Mouse (Mus musculus) CH12.LX (cell line): Measurements from ENCODE around the gene Tmem216. TPM values are rescaled to one million over a fixed set of nuclear protein-coding genes. Genes with fewer than 3 reads are reported as not detected.

Experiments used
- DNase-seq: peaks from one replicate; pipeline ENCODE4 v3.0.0-alpha.2; 2013; ENCODE audit errors: extremely low read depth
- H3K27ac ChIP-seq: 2 replicates; pipeline ENCODE4 v1.5.1; 2012; ENCODE audit warnings: low read depth, mild to moderate bottlenecking, control low read depth, moderate library complexity; ENCODE audit not compliant: insufficient read depth
- H3K27me3 ChIP-seq: replicated peaks from 2 replicates; pipeline ENCODE3; 2012; ENCODE audit warnings: inconsistent platforms
- H3K36me3 ChIP-seq, 2 experiments: replicated peaks in 1 of 2; 2 replicates each; pipeline versions ENCODE3 to v1.6.1; 2012; ENCODE audit warnings: inconsistent platforms in 1 of 2, low read length in 1 of 2, mild to moderate bottlenecking in 1 of 2, mixed read lengths in 1 of 2, moderate library complexity in 1 of 2; ENCODE audit not compliant: control insufficient read depth in 1 of 2, insufficient read depth in 1 of 2
- H3K4me1 ChIP-seq, 2 experiments: 2 replicates each; pipeline ENCODE4 v1.6.1; 2012; ENCODE audit warnings: inconsistent platforms in 1 of 2, moderate library complexity in 1 of 2; ENCODE audit not compliant: insufficient read depth in 2 of 2, control insufficient read depth in 1 of 2
- H3K4me2 ChIP-seq: 2 replicates; pipeline ENCODE4 v1.6.1; 2012; ENCODE audit warnings: low read depth, mild to moderate bottlenecking, control low read depth; ENCODE audit not compliant: poor library complexity, insufficient read depth, severe bottlenecking
- H3K4me3 ChIP-seq, 3 experiments: fragments of 150-350 bp in 1 of 3; sonication (generic) in 1 of 3; replicated peaks in 1 of 3; 2 replicates each; pipeline versions ENCODE3 to v1.5.1; 2011 to 2012; ENCODE audit warnings: low read depth in 2 of 3, low read length in 2 of 3, mild to moderate bottlenecking in 2 of 3, moderate library complexity in 2 of 3, control low read depth in 1 of 3, improper control_type of control experiment in 1 of 3, inconsistent platforms in 1 of 3, mixed read lengths in 1 of 3; ENCODE audit not compliant: poor library complexity in 1 of 3
- H3K79me2 ChIP-seq: replicated peaks from 2 replicates; pipeline ENCODE4 v1.6.1; 2012; ENCODE audit warnings: mild to moderate bottlenecking, moderate library complexity; ENCODE audit not compliant: control insufficient read depth, poor library complexity, insufficient read depth, severe bottlenecking; ENCODE audit errors: extremely low read depth
- H3K9ac ChIP-seq: 2 replicates; pipeline ENCODE4 v1.6.1; 2012; ENCODE audit warnings: low read depth, mild to moderate bottlenecking, control low read depth, moderate library complexity; ENCODE audit not compliant: insufficient read depth
- H3K9me3 ChIP-seq: replicated peaks from 2 replicates; pipeline ENCODE3; 2012; ENCODE audit warnings: low read length, inconsistent platforms, mixed read lengths
- BHLHE40 ChIP-seq: IDR thresholded peaks from 2 replicates; pipeline ENCODE4 v1.6.1; 2011; ENCODE audit warnings: mild to moderate bottlenecking, low read depth, low read length, improper control_type of control experiment
- CHD2 ChIP-seq: IDR thresholded peaks from 2 replicates; pipeline ENCODE4 v1.6.1; 2011; ENCODE audit warnings: low read length, improper control_type of control experiment
- CTCF ChIP-seq, 2 experiments: IDR thresholded peaks in 1 of 2; conservative IDR thresholded peaks in 1 of 2; 2 replicates each; pipeline ENCODE4 v1.5.1; 2011 to 2012; ENCODE audit warnings: low read depth in 2 of 2, low read length in 2 of 2, improper control_type of control experiment in 1 of 2, inconsistent platforms in 1 of 2, mild to moderate bottlenecking in 1 of 2, moderate library complexity in 1 of 2
- ELF1 ChIP-seq: IDR thresholded peaks from 2 replicates; pipeline ENCODE4 v1.6.1; 2014; ENCODE audit warnings: low read depth, mild to moderate bottlenecking, inconsistent platforms, low read length, improper control_type of control experiment
- EP300 ChIP-seq: IDR thresholded peaks from 2 replicates; pipeline ENCODE4 v1.6.1; 2011; ENCODE audit warnings: low read length, improper control_type of control experiment
- ETS1 ChIP-seq: conservative IDR thresholded peaks from 2 replicates; pipeline ENCODE4 v1.6.1; 2012; ENCODE audit warnings: low read depth, mild to moderate bottlenecking, inconsistent platforms, low read length, improper control_type of control experiment, moderate library complexity
- GABPA ChIP-seq: IDR thresholded peaks from 2 replicates; pipeline ENCODE4 v1.6.1; 2012; ENCODE audit warnings: low read depth, low read length, improper control_type of control experiment, inconsistent platforms; ENCODE audit not compliant: insufficient replicate concordance
- IRF4 ChIP-seq: IDR thresholded peaks from 2 replicates; pipeline ENCODE4 v1.6.1; 2014; ENCODE audit warnings: low read depth, mild to moderate bottlenecking, inconsistent platforms, low read length, improper control_type of control experiment
- JUN ChIP-seq: IDR thresholded peaks from 2 replicates; pipeline ENCODE4 v1.6.1; 2011; ENCODE audit warnings: low read depth, mild to moderate bottlenecking, low read length, improper control_type of control experiment, moderate library complexity; ENCODE audit not compliant: insufficient read depth
- KAT2A ChIP-seq: IDR thresholded peaks from 2 replicates; pipeline ENCODE4 v1.6.1; 2012; ENCODE audit warnings: low read length, improper control_type of control experiment, inconsistent platforms; ENCODE audit not compliant: insufficient replicate concordance
- MAFK ChIP-seq: IDR thresholded peaks from 2 replicates; pipeline ENCODE4 v1.6.1; 2011; ENCODE audit warnings: low read length, improper control_type of control experiment; ENCODE audit not compliant: insufficient replicate concordance
- MEF2A ChIP-seq: IDR thresholded peaks from 2 replicates; pipeline ENCODE4 v1.6.1; 2014; ENCODE audit warnings: low read depth, mild to moderate bottlenecking, inconsistent platforms, low read length, improper control_type of control experiment, borderline replicate concordance
- MXI1 ChIP-seq: IDR thresholded peaks from 2 replicates; pipeline ENCODE4 v1.6.1; 2011; ENCODE audit warnings: mild to moderate bottlenecking, low read depth, low read length, improper control_type of control experiment
- MYC ChIP-seq: IDR thresholded peaks from 2 replicates; pipeline ENCODE4 v1.6.1; 2011; ENCODE audit warnings: low read depth, mild to moderate bottlenecking, improper control_type of control experiment, low read length
- RAD21 ChIP-seq: IDR thresholded peaks from 2 replicates; pipeline ENCODE4 v1.6.1; 2011; ENCODE audit warnings: low read depth, mild to moderate bottlenecking, low read length, improper control_type of control experiment, moderate library complexity
- RCOR1 ChIP-seq: conservative IDR thresholded peaks from 2 replicates; pipeline ENCODE4 v1.6.1; 2012; ENCODE audit warnings: low read depth, mild to moderate bottlenecking, inconsistent platforms, low read length, improper control_type of control experiment
- SMC3 ChIP-seq: IDR thresholded peaks from 2 replicates; pipeline ENCODE4 v1.6.1; 2011; ENCODE audit warnings: low read depth, low read length, improper control_type of control experiment
- USF2 ChIP-seq: conservative IDR thresholded peaks from 2 replicates; pipeline ENCODE4 v1.6.1; 2011; ENCODE audit warnings: low read depth, low read length, improper control_type of control experiment
- ZKSCAN1 ChIP-seq: IDR thresholded peaks from 2 replicates; pipeline ENCODE4 v1.6.1; 2012; ENCODE audit warnings: low read depth, inconsistent platforms, low read length, improper control_type of control experiment, borderline replicate concordance
- ZMIZ1 ChIP-seq: IDR thresholded peaks from 2 replicates; pipeline ENCODE4 v1.6.1; 2012; ENCODE audit warnings: low read depth, mild to moderate bottlenecking, inconsistent platforms, low read length, improper control_type of control experiment
- dilution Hi-C: fragments of 300-500 bp; cut with MboI; formaldehyde crosslinking; loops from 2 replicates; pipeline ENCODE4 v1.14.3; 2020; ENCODE audit warnings: low sequenced_read_pairs; ENCODE audit not compliant: extremely low pct_unique_long_range_greater_than_20kb, extremely low pct_ligation_motif_present
- in situ Hi-C: fragments of 300-500 bp; cut with MboI; formaldehyde crosslinking; loops from 3 replicates; pipeline ENCODE4 v1.14.3; 2019; ENCODE audit warnings: low sequenced_read_pairs, low pct_ligation_motif_present, low pct_unique_long_range_greater_than_20kb, mixed read lengths
- polyA plus RNA-seq: library from polyadenylated mRNA; unstranded; fragments of >175 nt; gene quantifications from 2 replicates; pipeline ENCODE4 v1.2.1, GENCODE M21; 2012; ENCODE audit warnings: low read depth; ENCODE audit not compliant: insufficient read length
- total RNA-seq, 2 experiments: library from RNA; depleted of rRNA; stranded (reverse); fragments of 300-350 nt in 1 of 2; fragments of >200 nt in 1 of 2; gene quantifications; 2 replicates each; pipeline ENCODE4 v1.2.3; 2012 to 2014

Tmem216 gene
- total and polyA plus RNA-seq, 3 experiments = 19.9 to 25.7 (median 24.0) TPM

DNA sequence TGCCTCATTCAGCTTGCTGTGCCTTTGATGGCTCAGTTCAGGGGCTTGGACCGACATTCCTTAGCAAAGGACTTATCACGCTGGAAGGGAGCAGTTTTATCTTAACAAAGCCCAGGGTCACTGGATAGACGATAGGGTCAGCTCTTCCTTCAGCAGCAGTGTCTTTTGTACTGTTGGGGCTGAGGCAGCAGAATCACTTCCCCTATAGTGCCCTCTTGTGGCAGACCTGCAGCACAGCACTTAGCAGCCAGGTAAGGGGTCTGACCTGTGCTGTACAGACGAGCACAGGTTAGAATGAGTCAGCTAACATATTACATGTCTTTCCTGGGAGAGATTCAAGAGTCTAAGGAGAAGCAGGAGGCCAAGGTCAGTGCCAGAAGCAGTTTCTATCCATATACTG is 53.5 kb downstream of the Tmem216 start:
- H3K27me3 ChIP-seq = no peaks in the 10 kb centered on the region
- H3K36me3 ChIP-seq = peaks cover 55 to 92% of the 10 kb centered on the region in 2 experiments
- peaks cover 2 to 7% of the 10 kb centered on the region in 2 experiments; a peak in 2 of 4 replicates for H3K4me1 ChIP-seq
- DNase-seq = peak; percentile 60
- no peaks in the 10 kb centered on the region for H3K9me3 ChIP-seq
- no peak overlapping the region for H3K27ac ChIP-seq
- no peak overlapping the region for H3K9ac ChIP-seq
- dilution Hi-C loops = no loop called here
- H3K4me2 ChIP-seq = no peak overlapping the region
- in situ Hi-C loops = no loop called here
- no peak for TF ChIP-seq USF2
- TF ChIP-seq CTCF (conservative IDR thresholded peaks at IDR 0.05 in 1 of 2, IDR thresholded peaks at IDR 0.05 in 1 of 2; ENCODE audit: low read depth in 2 of 2, low read length in 2 of 2) = peak; percentile 85 to 95
- TF ChIP-seq SMC3 = peak; percentile 70
- TF ChIP-seq ELF1 = peak; percentile 62
- TF ChIP-seq MAFK = peak; percentile 66; the same call in 1 of the 2 replicates
- TF ChIP-seq GABPA = no peak
- TF ChIP-seq RAD21 = peak; percentile 42
- H3K79me2 ChIP-seq = no peaks in the 10 kb centered on the region
- no peak overlapping the region for H3K4me3 ChIP-seq

DNA sequence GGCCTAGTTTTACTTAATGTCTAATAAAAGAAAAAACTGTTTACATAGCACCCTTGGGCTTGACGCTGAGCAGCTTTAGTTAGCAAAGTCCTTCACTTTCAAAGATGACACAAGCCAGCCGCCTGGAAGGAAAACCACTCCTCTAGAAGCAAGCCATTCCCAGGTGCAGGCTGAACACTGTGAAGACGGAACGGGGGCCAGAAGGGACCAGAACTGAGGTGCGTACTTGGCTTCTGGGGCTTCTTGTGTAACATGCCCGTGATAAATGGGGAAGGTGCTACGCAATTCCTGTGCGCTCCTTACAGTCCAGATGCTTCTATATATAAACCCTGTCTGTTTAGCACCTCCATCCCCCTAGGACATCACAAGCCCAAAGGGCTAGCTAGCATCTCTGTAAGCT is 55.5 kb downstream of the Tmem216 start:
- Histone ChIP-seq H3K4me1 (no peaks in the 10 kb centered on the region), H3K4me2 (no peak overlapping the region), H3K9ac (no peak overlapping the region), H3K4me3 (no peak overlapping the region), H3K27me3 (no peaks in the 10 kb centered on the region), H3K27ac (no peak overlapping the region), H3K9me3 (no peaks in the 10 kb centered on the region), H3K79me2 (no peaks in the 10 kb centered on the region), H3K36me3 (peaks cover 54 to 94% of the 10 kb centered on the region in 2 experiments)
- dilution Hi-C loops = no loop called here
- no peak for TF ChIP-seq IRF4
- no peak for TF ChIP-seq ZMIZ1
- TF ChIP-seq ELF1 = no peak
- no peak for TF ChIP-seq JUN
- no peak for TF ChIP-seq MXI1
- no peak for TF ChIP-seq CHD2
- TF ChIP-seq EP300 = no peak
- no peak for TF ChIP-seq ETS1
- no peak for TF ChIP-seq KAT2A
- TF ChIP-seq USF2 = no peak
- TF ChIP-seq MYC = no peak
- no peak for TF ChIP-seq ZKSCAN1
- no peak for TF ChIP-seq SMC3
- TF ChIP-seq BHLHE40 = no peak
- no peak for TF ChIP-seq MEF2A
- TF ChIP-seq RAD21 = no peak
- TF ChIP-seq GABPA = no peak
- TF ChIP-seq RCOR1 = no peak
- DNase-seq = no peak
- in situ Hi-C loops = no loop called here
